Mouse (Mus musculus): ENCODE results near the gene Fer. TPM values are rescaled to one million over a fixed set of nuclear protein-coding genes. Genes with fewer than 3 reads are reported as not detected.
A peak's percentile ranks its signal among the peaks of the same experiment; 100 is the strongest.

Fer gene
- total and polyA plus RNA-seq, 2 experiments from 2014 or later = 22.6 to 22.7 TPM

GRCm38 (mm10) chr17:64140063-64140850, 277.4 kb downstream of the Fer start:
- DNase-seq (ENCODE audit: low spot score) = peak; percentile 51
- 42% methylated on average over 18 of the region's 18 CpGs for WGBS
- peak; percentile 62 for ATAC-seq (ENCODE audit: low FRiP score)
- H3K9me3 ChIP-seq (ENCODE audit: low read length) = no peaks in the 10 kb centered on the region
- 0 out of 2 replicates have a peak overlapping the region, but pooled peaks have one; percentile 19 for H3K9ac ChIP-seq (replicated peaks; ENCODE audit: low read length, poor library complexity, severe bottlenecking)
- peaks cover 6% of the 10 kb centered on the region for H3K36me3 ChIP-seq (ENCODE audit: insufficient read depth, low read length)
- peaks cover 12% of the 10 kb centered on the region for H3K4me1 ChIP-seq (ENCODE audit: insufficient read depth, low read length)
- no peaks in the 10 kb centered on the region for H3K27me3 ChIP-seq (ENCODE audit: insufficient read depth, low read length)
- no peak overlapping the region for H3K4me2 ChIP-seq (ENCODE audit: low read depth, low read length, poor library complexity, severe bottlenecking)
- no peak overlapping the region for H3K4me3 ChIP-seq (ENCODE audit: low read depth, low read length)
- no peak for TF ChIP-seq CTCF (IDR thresholded peaks at IDR 0.05)
- H3K27ac ChIP-seq (ENCODE audit: low read depth, low read length) = peak overlapping the region; percentile 62

- H3K4me3 ChIP-seq (ENCODE audit: low read depth, low read length) = no peak overlapping the region
- 53% methylated on average over 9 of the region's 9 CpGs for WGBS
- peaks cover 12% of the 10 kb centered on the region for H3K4me1 ChIP-seq (ENCODE audit: insufficient read depth, low read length)
- H3K9me3 ChIP-seq (ENCODE audit: low read length) = no peaks in the 10 kb centered on the region
- DNase-seq (ENCODE audit: low spot score) (peak; percentile 26), ATAC-seq (ENCODE audit: low FRiP score) (peak; percentile 45; the same call in 1 of the 2 replicates)
- H3K27ac ChIP-seq (ENCODE audit: low read depth, low read length) = no peak overlapping the region
- H3K36me3 ChIP-seq (ENCODE audit: insufficient read depth, low read length) = peaks cover 6% of the 10 kb centered on the region
- H3K27me3 ChIP-seq (ENCODE audit: insufficient read depth, low read length) = no peaks in the 10 kb centered on the region
- H3K4me2 ChIP-seq (ENCODE audit: low read depth, low read length, poor library complexity, severe bottlenecking) = no peak overlapping the region
- no peak for TF ChIP-seq CTCF (IDR thresholded peaks at IDR 0.05)
- no peak overlapping the region for H3K9ac ChIP-seq (replicated peaks; ENCODE audit: low read length, poor library complexity, severe bottlenecking)
These were observed 279.0 kb downstream of the Fer start for GRCm38 (mm10) chr17:64141856-64142255.

DNA sequence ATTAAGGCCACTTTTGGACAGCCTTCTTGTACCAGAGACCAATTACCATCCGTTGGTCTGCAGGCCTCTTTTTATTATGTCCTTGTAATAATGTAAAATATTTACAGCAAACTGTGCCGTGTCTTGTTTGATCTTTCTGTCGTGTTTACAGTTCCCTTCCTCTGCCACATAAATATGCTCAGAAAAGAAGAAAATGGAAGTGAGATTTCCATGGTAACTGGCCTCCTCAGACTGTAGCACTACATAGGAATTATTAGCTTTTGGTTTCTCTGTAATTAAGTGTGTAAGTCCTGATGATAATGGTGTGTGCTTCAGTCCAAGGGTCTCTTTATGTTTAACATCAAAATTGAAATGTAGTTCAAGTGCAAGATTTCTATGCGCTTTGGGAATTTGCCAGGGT, 283.5 kb downstream of the Fer start:
- Histone ChIP-seq H3K4me3 (ENCODE audit: low read depth, low read length) (no peak overlapping the region), H3K36me3 (ENCODE audit: insufficient read depth, low read length) (no peaks in the 10 kb centered on the region; the same call in 1 of the 2 replicates), H3K27ac (ENCODE audit: low read depth, low read length) (no peak overlapping the region), H3K9me3 (ENCODE audit: low read length) (no peaks in the 10 kb centered on the region), H3K4me1 (ENCODE audit: insufficient read depth, low read length) (no peaks in the 10 kb centered on the region), H3K9ac (replicated peaks; ENCODE audit: low read length, poor library complexity, severe bottlenecking) (no peak overlapping the region), H3K27me3 (ENCODE audit: insufficient read depth, low read length) (no peaks in the 10 kb centered on the region), H3K4me2 (ENCODE audit: low read depth, low read length, poor library complexity, severe bottlenecking) (no peak overlapping the region)
- DNase-seq (ENCODE audit: low spot score) = no peak
- WGBS = 55% methylated on average over 4 of the region's 4 CpGs
- no peak for TF ChIP-seq CTCF (IDR thresholded peaks at IDR 0.05)
- ATAC-seq (ENCODE audit: low FRiP score) = no peak

GRCm38 (mm10) chr17:64150717-64151116, 287.9 kb downstream of the Fer start:
- ATAC-seq (ENCODE audit: low FRiP score) (no peak), DNase-seq (ENCODE audit: low spot score) (no peak)
- no peaks in the 10 kb centered on the region for H3K4me1 ChIP-seq (ENCODE audit: insufficient read depth, low read length)
- no peak overlapping the region for H3K4me2 ChIP-seq (ENCODE audit: low read depth, low read length, poor library complexity, severe bottlenecking)
- no peaks in the 10 kb centered on the region for H3K9me3 ChIP-seq (ENCODE audit: low read length)
- no peak overlapping the region for H3K27ac ChIP-seq (ENCODE audit: low read depth, low read length)
- no peak overlapping the region for H3K9ac ChIP-seq (replicated peaks; ENCODE audit: low read length, poor library complexity, severe bottlenecking)
- 100% methylated on average over 1 of the region's 1 CpGs for WGBS
- no peaks in the 10 kb centered on the region for H3K27me3 ChIP-seq (ENCODE audit: insufficient read depth, low read length)
- TF ChIP-seq CTCF (IDR thresholded peaks at IDR 0.05) = no peak
- H3K36me3 ChIP-seq (ENCODE audit: insufficient read depth, low read length) = no peaks in the 10 kb centered on the region
- H3K4me3 ChIP-seq (ENCODE audit: low read depth, low read length) = no peak overlapping the region

- no peak overlapping the region for H3K27ac ChIP-seq (ENCODE audit: low read depth, low read length)
- no peaks in the 10 kb centered on the region for H3K36me3 ChIP-seq (ENCODE audit: insufficient read depth, low read length)
- no peak overlapping the region for H3K9ac ChIP-seq (replicated peaks; ENCODE audit: low read length, poor library complexity, severe bottlenecking)
- TF ChIP-seq CTCF (IDR thresholded peaks at IDR 0.05) = no peak
- no peak for ATAC-seq (ENCODE audit: low FRiP score)
- no peak overlapping the region for H3K4me3 ChIP-seq (ENCODE audit: low read depth, low read length)
- H3K4me1 ChIP-seq (ENCODE audit: insufficient read depth, low read length) = no peaks in the 10 kb centered on the region
- 94% methylated on average over 5 of the region's 5 CpGs for WGBS
- no peaks in the 10 kb centered on the region for H3K27me3 ChIP-seq (ENCODE audit: insufficient read depth, low read length)
- H3K4me2 ChIP-seq (ENCODE audit: low read depth, low read length, poor library complexity, severe bottlenecking) = no peak overlapping the region
- DNase-seq (ENCODE audit: low spot score) = no peak
- H3K9me3 ChIP-seq (ENCODE audit: low read length) = no peaks in the 10 kb centered on the region
These were observed 304.9 kb downstream of the Fer start for GRCm38 (mm10) chr17:64167731-64168130.

DNA sequence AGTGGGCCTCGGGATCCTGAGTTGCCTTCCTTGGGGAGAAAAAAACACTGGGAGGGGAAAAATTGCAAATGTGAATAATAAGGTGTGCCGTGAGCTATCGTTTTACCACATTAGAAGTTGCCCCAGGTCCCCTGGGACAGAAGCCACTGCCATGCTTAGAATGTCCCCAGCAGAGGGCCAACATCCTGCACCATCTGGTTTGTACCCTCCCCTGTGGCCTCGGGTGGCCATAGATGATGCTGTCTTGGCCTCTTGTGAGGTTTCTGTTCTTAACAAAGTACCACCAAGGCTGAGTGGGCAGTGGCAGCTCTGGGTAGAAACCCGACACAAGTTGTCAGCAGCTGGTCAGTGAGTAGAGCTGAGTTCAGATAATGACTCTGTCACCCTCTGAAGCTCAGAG, 307.2 kb downstream of the Fer start:
- no peak overlapping the region for H3K4me2 ChIP-seq (ENCODE audit: low read depth, low read length, poor library complexity, severe bottlenecking)
- H3K9ac ChIP-seq (replicated peaks; ENCODE audit: low read length, poor library complexity, severe bottlenecking) = no peak overlapping the region
- no peaks in the 10 kb centered on the region for H3K4me1 ChIP-seq (ENCODE audit: insufficient read depth, low read length)
- ATAC-seq (ENCODE audit: low FRiP score) = no peak
- no peak overlapping the region for H3K4me3 ChIP-seq (ENCODE audit: low read depth, low read length)
- DNase-seq (ENCODE audit: low spot score) = no peak
- H3K27me3 ChIP-seq (ENCODE audit: insufficient read depth, low read length) = no peaks in the 10 kb centered on the region
- no peak overlapping the region for H3K27ac ChIP-seq (ENCODE audit: low read depth, low read length)
- H3K9me3 ChIP-seq (ENCODE audit: low read length) = no peaks in the 10 kb centered on the region
- no peaks in the 10 kb centered on the region for H3K36me3 ChIP-seq (ENCODE audit: insufficient read depth, low read length)
- TF ChIP-seq CTCF (IDR thresholded peaks at IDR 0.05) = no peak
- 52% methylated on average over 5 of the region's 5 CpGs for WGBS
